26 mouse cellular contexts compared by ENCODE assay signal in the genomic region with DNA sequence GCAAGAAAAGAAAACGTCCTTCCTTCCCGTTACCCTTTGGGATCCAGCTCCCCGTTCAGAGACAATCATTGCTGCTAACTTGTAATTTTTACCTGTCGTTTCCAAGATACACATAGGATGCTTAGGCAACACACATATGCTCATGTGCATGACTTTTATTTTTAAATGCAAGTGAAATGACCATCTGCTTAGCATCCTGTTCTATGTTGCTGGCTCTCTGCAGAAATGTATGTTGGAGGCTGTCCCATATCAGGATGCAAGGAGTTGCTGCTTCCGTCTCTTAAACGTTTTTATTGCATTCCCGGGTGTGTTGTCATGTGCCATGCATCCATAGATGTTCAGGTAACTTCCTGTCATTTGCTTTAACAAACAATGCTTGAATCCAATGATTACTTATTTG.
DNase-seq lines count a peak whose midpoint lies in the region; ATAC-seq and TF ChIP-seq lines count a peak whose summit lies in the region.
"Had no signal": no experiment of that assay in that cellular context is flagged by ENCODE, and none has a peak within 500 bp of the region (broad histone marks: within the 10 kb centered on the region; RNA-seq: fewer than 3 reads in every experiment).

No protein-coding gene starts in this region.

- H3K4me2 ChIP-seq in forebrain, embryonic 15.5 days (replicated peaks), result no peak overlapping the region
- H3K4me2 ChIP-seq in embryonic facial prominence, embryonic 15.5 days (replicated peaks), result no peak overlapping the region
- H3K4me2 ChIP-seq: embryonic facial prominence, embryonic 12.5 days; heart, embryonic 12.5 days; heart, embryonic 15.5 days; hindbrain, embryonic 14.5 days had no signal

- peaks cover 30% of the 10 kb centered on the region for H3K4me1 ChIP-seq in forebrain, embryonic 15.5 days
- H3K4me1 ChIP-seq in forebrain, embryonic 10.5 days, result peaks cover 6% of the 10 kb centered on the region; the same call in 1 of the 2 replicates
- H3K4me1 ChIP-seq in embryonic facial prominence, embryonic 15.5 days, result peaks cover 3% of the 10 kb centered on the region; the same call in 1 of the 2 replicates
- H3K4me1 ChIP-seq: heart, embryonic 12.5 days; heart, embryonic 15.5 days had no signal

- H3K9ac ChIP-seq in forebrain, embryonic 15.5 days (replicated peaks), result no peak overlapping the region
- no peak overlapping the region for H3K9ac ChIP-seq in embryonic facial prominence, embryonic 15.5 days
- H3K9ac ChIP-seq: embryonic facial prominence, embryonic 12.5 days; heart, embryonic 12.5 days; heart, embryonic 15.5 days; hindbrain, embryonic 14.5 days had no signal

- no peak for TF ChIP-seq CTCF in brain, embryonic 14.5 days (IDR thresholded peaks at IDR 0.05; ENCODE audit: borderline replicate concordance, extremely low read depth, insufficient read depth, insufficient read length)

- 67% methylated on average over 7 of the region's 7 CpGs for WGBS in forebrain, embryonic 15.5 days
- 92% methylated on average over 7 of the region's 7 CpGs for WGBS in forebrain, embryonic 10.5 days
- 40% methylated on average over 7 of the region's 7 CpGs for WGBS in embryonic facial prominence, embryonic 15.5 days

- DNase-seq in forebrain, embryonic 10.5 days (ENCODE audit: extremely low spot score, low spot score), result no peak
- DNase-seq in frontal cortex, postnatal 14 days (ENCODE audit: low spot score in 2 of 2), result no peak
- DNase-seq in brain, embryonic 14.5 days (ENCODE audit: low read depth), result peak; percentile 68
- DNase-seq: adrenal gland, adult 2 months; adrenal gland, postnatal 25 days; cerebellum, adult 18-20 months; cerebellum, adult 9-10 months; cerebellum, postnatal 14 days; gastrocnemius, adult 2 months; gastrocnemius, postnatal 14 days; heart, adult 18-20 months; heart, postnatal 10 days; heart, postnatal 36 days; kidney, adult 18-20 months; kidney, adult 9 months had no signal

- no peaks in the 10 kb centered on the region for H3K36me3 ChIP-seq in forebrain, embryonic 15.5 days
- H3K36me3 ChIP-seq in forebrain, embryonic 10.5 days (replicated peaks), result no peaks in the 10 kb centered on the region
- no peaks in the 10 kb centered on the region for H3K36me3 ChIP-seq in embryonic facial prominence, embryonic 15.5 days
- H3K36me3 ChIP-seq: embryonic facial prominence, embryonic 12.5 days; heart, embryonic 12.5 days; heart, embryonic 15.5 days had no signal

- H3K4me3 ChIP-seq in forebrain, embryonic 15.5 days, result no peak overlapping the region
- no peak overlapping the region for H3K4me3 ChIP-seq in forebrain, embryonic 10.5 days
- no peak overlapping the region for H3K4me3 ChIP-seq in embryonic facial prominence, embryonic 15.5 days (replicated peaks)
- H3K4me3 ChIP-seq: embryonic facial prominence, embryonic 12.5 days; gastrocnemius, adult 2 months; heart, embryonic 12.5 days; heart, embryonic 15.5 days had no signal

- no peaks in the 10 kb centered on the region for H3K27me3 ChIP-seq in forebrain, embryonic 15.5 days
- H3K27me3 ChIP-seq in forebrain, embryonic 10.5 days (ENCODE audit: poor library complexity, severe bottlenecking), result no peaks in the 10 kb centered on the region
- no peaks in the 10 kb centered on the region for H3K27me3 ChIP-seq in embryonic facial prominence, embryonic 15.5 days
- H3K27me3 ChIP-seq: embryonic facial prominence, embryonic 12.5 days; heart, embryonic 12.5 days; heart, embryonic 15.5 days had no signal

- TF ChIP-seq POLR2A in brain, embryonic 14.5 days (IDR thresholded peaks at IDR 0.05; ENCODE audit: borderline replicate concordance, extremely low read depth, insufficient read depth, insufficient read length, poor library complexity, severe bottlenecking), result no peak

- 0 out of 2 replicates have a peak, but pooled peaks have one; percentile 34 for ATAC-seq in forebrain, embryonic 15.5 days (replicated peaks)
- ATAC-seq in frontal cortex, adult (ENCODE audit: low TSS enrichment), result peak; percentile 62
- no peak for ATAC-seq in embryonic facial prominence, embryonic 15.5 days (ENCODE audit: insufficient number of reproducible peaks, low FRiP score, low TSS enrichment, low read depth)
- ATAC-seq: CD4-positive, CD25-positive, alpha-beta regulatory T cell, adult 4 months; hindbrain, postnatal 0 days; inflammation-experienced regulatory T-cells, adult 6 months; intestine, embryonic 16.5 days had no signal

- H3K9me3 ChIP-seq in forebrain, embryonic 15.5 days, result no peaks in the 10 kb centered on the region
- no peaks in the 10 kb centered on the region for H3K9me3 ChIP-seq in forebrain, embryonic 10.5 days
- no peaks in the 10 kb centered on the region for H3K9me3 ChIP-seq in embryonic facial prominence, embryonic 15.5 days (replicated peaks)
- H3K9me3 ChIP-seq: embryonic facial prominence, embryonic 12.5 days; heart, embryonic 12.5 days; heart, embryonic 15.5 days had no signal

- H3K27ac ChIP-seq in forebrain, embryonic 15.5 days (replicated peaks), result peak overlapping the region; percentile 82
- no peak overlapping the region for H3K27ac ChIP-seq in forebrain, embryonic 10.5 days
- 0 out of 2 replicates have a peak overlapping the region, but pooled peaks have one; percentile 17 for H3K27ac ChIP-seq in embryonic facial prominence, embryonic 15.5 days (replicated peaks)
- H3K27ac ChIP-seq: embryonic facial prominence, embryonic 12.5 days; gastrocnemius, adult 2 months; heart, embryonic 15.5 days; hindbrain, embryonic 14.5 days; hindbrain, postnatal 0 days had no signal
